Mouse (Mus musculus) ES-Bruce4 (cell line): ENCODE results near the gene Tsc22d1. TPM values are rescaled to one million over a fixed set of nuclear protein-coding genes. Genes with fewer than 3 reads are reported as not detected.

Experiments
- H3K27ac ChIP-seq: 2 replicates; pipeline ENCODE4 v1.5.1; 2012; ENCODE audit warnings: low read length, inconsistent platforms; ENCODE audit not compliant: insufficient read depth
- H3K27me3 ChIP-seq: 2 replicates; pipeline ENCODE4 v1.6.1; 2012; ENCODE audit warnings: mild to moderate bottlenecking, low read length, inconsistent platforms; ENCODE audit not compliant: control insufficient read depth, poor library complexity, insufficient read depth, severe bottlenecking
- H3K36me3 ChIP-seq: 2 replicates; pipeline ENCODE4 v1.6.1; 2012; ENCODE audit warnings: inconsistent platforms, mild to moderate bottlenecking, low read length, moderate library complexity; ENCODE audit not compliant: control insufficient read depth, poor library complexity, insufficient read depth, severe bottlenecking
- H3K4me1 ChIP-seq: one replicate; pipeline ENCODE4 v1.8.1; 2011; ENCODE audit warnings: low read length; ENCODE audit not compliant: control insufficient read depth, insufficient read depth
- H3K4me3 ChIP-seq: 2 replicates; pipeline ENCODE4 v1.5.1; 2011; ENCODE audit warnings: low read depth, mild to moderate bottlenecking, low read length
- H3K9ac ChIP-seq: 2 replicates; pipeline ENCODE4 v1.6.1; 2012; ENCODE audit warnings: low read depth, mild to moderate bottlenecking, inconsistent platforms; ENCODE audit not compliant: poor library complexity, severe bottlenecking
- H3K9me3 ChIP-seq: replicated peaks from 2 replicates; pipeline ENCODE4 v1.6.1; 2012; ENCODE audit warnings: mild to moderate bottlenecking, low read length, inconsistent platforms; ENCODE audit not compliant: control insufficient read depth, poor library complexity, insufficient read depth, severe bottlenecking
- CTCF ChIP-seq: IDR thresholded peaks from one replicate; pipeline ENCODE4 v1.8.1; 2011; ENCODE audit warnings: low read depth, low read length
- EP300 ChIP-seq: IDR thresholded peaks from 2 replicates; pipeline ENCODE4 v1.6.1; 2011; ENCODE audit warnings: low read depth, low read length; ENCODE audit not compliant: insufficient read depth
- POLR2A ChIP-seq: IDR thresholded peaks from one replicate; pipeline ENCODE4 v1.8.1; 2011; ENCODE audit warnings: low read length; ENCODE audit not compliant: insufficient read depth
- polyA plus RNA-seq: library from polyadenylated mRNA; stranded (reverse); fragments of >200 nt; gene quantifications from 2 replicates; pipeline ENCODE4 v1.2.4, GENCODE M21; 2011; ENCODE audit warnings: low read depth; ENCODE audit not compliant: missing spikeins, insufficient read depth, insufficient read length

The Tsc22d1 gene
- polyA plus RNA-seq = 258 and 261 TPM in 2 replicates

DNA sequence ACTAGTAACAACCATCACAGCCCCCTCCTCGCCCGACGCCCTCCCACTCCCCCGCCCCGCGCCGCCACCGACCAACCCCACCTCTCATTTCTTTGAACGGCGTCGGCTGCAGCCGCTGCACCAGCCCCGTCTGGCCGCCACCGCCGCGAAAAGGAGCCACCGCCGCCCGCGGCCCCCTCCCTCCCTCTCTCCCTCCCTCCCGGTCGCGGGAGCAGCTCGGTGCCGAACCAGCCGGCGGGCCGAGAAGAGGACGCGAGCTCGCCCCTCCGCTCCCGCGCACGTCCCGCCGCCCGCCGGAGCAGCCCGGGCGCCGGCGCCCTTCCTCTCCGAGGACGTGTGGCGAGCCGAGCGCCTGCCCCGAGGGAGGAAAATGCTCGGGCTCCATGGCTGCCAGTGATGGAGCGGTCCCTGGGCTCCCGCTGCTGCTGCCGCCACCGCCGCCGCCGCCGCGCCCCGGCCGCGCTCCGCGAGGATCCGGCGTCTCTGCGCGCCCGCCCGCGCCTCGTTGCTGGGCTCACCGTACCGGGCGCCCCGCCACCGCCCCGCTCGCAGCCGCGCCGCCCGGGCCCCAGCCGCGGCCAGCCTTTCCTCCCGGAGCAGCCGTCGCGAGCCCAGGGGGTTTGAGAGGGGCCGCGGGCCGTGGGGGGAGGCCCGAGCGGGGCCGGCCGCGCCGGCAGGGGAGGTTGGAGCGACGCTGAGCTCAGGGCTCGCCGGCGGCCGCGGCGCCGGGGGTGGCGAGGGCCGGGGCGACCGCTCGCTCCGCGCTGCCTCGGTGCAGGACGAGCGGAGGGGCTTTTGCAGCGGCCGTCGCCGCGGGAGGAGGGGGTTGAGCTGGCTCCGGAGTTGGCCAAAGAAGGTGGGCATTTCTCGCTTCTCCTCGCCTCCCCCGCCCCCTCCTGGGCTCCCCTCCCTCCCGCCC, at the start of gene Tsc22d1:
Gene Tsc22d1 (plus strand): TSS at position 100 of the 919 bp plus-strand sequence.
- Histone ChIP-seq H3K4me3 (peak within 1 kb of the TSS; percentile 58), H3K27me3 (no peaks in the 10 kb centered on the region), H3K27ac (peak within 1 kb of the TSS; percentile 77), H3K9me3 (no peaks in the 10 kb centered on the region), H3K9ac (peak within 1 kb of the TSS; percentile 100), H3K36me3 (peaks cover 15% of the 10 kb centered on the region), H3K4me1 (peaks cover 2% of the 10 kb centered on the region)
- TF ChIP-seq CTCF (no peak), POLR2A (no peak), EP300 (no peak)

DNA sequence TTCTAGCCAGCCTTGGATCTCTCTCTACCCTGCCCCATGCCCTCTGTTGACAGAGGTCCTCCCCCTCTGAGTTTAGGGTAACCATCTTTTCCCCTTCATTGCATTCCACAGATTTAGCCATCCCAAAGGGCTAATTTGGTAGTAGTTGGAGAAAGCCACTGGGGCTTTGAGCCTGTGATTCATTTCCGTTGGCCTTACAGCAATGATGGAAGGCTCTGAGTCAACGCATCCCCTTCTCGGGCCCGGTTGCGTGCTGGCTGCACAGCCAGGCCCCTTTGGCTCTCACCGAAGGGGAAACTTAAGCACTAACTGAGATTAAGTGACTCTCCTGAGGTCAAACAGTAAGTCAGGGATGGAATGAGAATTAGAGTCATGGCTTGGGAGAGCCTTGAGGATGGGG, 41.1 kb upstream of the Tsc22d1 start:
- Histone ChIP-seq H3K4me3 (no peak overlapping the region), H3K27ac (no peak overlapping the region), H3K4me1 (no peaks in the 10 kb centered on the region), H3K9me3 (no peaks in the 10 kb centered on the region), H3K9ac (no peak overlapping the region), H3K27me3 (no peaks in the 10 kb centered on the region), H3K36me3 (no peaks in the 10 kb centered on the region)
- no peak for TF ChIP-seq CTCF
- no peak for TF ChIP-seq POLR2A
- no peak for TF ChIP-seq EP300

DNA sequence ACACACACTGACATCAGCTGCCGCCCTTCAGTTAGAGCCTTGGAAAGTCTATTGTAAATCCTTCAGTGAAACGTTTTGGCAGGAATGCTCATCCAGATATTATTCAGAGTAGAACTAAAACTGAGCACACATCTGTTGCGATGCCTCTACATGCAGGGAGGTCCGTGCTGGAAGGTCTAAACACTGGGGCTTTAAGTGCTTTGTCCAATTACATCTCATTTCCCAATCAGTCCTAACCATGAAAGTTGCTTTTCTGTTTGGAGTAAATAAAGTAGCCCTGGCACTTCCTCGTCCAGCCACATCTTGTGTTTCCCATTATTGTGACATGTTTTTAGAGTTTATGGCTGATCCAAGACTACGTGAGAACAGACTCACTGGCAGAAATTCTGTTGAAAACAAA, 40.2 kb upstream of the Tsc22d1 start:
- H3K9me3 ChIP-seq = no peaks in the 10 kb centered on the region
- no peaks in the 10 kb centered on the region for H3K36me3 ChIP-seq
- H3K9ac ChIP-seq = no peak overlapping the region
- no peaks in the 10 kb centered on the region for H3K4me1 ChIP-seq
- no peak overlapping the region for H3K27ac ChIP-seq
- no peak overlapping the region for H3K4me3 ChIP-seq
- TF ChIP-seq POLR2A (no peak), EP300 (no peak), CTCF (no peak)
- no peaks in the 10 kb centered on the region for H3K27me3 ChIP-seq

DNA sequence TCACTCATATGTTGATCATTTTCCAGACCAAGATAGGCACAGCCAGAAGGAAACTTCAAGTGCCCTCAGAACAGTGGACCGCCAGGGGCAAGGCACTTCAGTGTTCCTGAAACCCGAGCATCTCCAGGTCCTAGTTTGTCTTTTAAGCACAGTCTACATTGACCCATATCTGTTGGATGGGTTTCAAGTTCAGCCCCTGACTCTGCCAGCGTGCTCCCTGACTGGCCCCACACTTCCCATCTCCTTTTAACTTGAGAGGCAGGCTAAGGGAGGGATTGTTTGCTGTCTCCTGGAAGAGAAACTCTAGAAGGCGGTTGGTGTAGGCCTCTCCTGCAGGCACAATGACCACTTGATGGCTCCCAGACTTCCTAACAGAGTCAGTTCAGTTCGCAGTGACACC, 38.2 kb upstream of the Tsc22d1 start:
- no peak overlapping the region for H3K27ac ChIP-seq
- H3K36me3 ChIP-seq = no peaks in the 10 kb centered on the region
- H3K4me3 ChIP-seq = no peak overlapping the region
- no peaks in the 10 kb centered on the region for H3K27me3 ChIP-seq
- H3K9me3 ChIP-seq = no peaks in the 10 kb centered on the region
- no peak overlapping the region for H3K9ac ChIP-seq
- no peak for TF ChIP-seq EP300
- TF ChIP-seq POLR2A = no peak
- no peaks in the 10 kb centered on the region for H3K4me1 ChIP-seq

DNA sequence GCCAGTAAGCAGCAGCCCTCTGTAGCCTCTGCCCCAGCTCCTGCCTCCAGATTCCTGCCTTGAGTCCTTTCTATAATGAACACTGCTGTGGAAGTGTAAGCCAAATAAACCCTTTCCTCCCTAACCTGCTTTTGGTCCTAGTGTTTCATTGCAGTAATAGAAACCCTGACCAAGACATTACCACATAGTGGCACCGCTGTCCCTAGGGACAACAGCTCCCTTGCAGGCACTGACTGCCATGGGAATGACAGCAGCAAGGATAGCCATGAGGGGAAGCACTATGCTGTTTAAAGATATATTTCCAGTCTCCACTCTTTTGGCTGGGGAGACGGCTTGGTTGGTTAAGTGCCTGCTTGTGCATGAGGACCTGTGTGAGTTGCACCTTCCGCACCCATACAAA, 35.4 kb upstream of the Tsc22d1 start:
- no peaks in the 10 kb centered on the region for H3K27me3 ChIP-seq
- no peaks in the 10 kb centered on the region for H3K9me3 ChIP-seq
- no peak for TF ChIP-seq EP300
- TF ChIP-seq CTCF = no peak
- no peak for TF ChIP-seq POLR2A
- no peaks in the 10 kb centered on the region for H3K36me3 ChIP-seq
- no peaks in the 10 kb centered on the region for H3K4me1 ChIP-seq
- no peak overlapping the region for H3K27ac ChIP-seq
- H3K9ac ChIP-seq = no peak overlapping the region
- H3K4me3 ChIP-seq = no peak overlapping the region

DNA sequence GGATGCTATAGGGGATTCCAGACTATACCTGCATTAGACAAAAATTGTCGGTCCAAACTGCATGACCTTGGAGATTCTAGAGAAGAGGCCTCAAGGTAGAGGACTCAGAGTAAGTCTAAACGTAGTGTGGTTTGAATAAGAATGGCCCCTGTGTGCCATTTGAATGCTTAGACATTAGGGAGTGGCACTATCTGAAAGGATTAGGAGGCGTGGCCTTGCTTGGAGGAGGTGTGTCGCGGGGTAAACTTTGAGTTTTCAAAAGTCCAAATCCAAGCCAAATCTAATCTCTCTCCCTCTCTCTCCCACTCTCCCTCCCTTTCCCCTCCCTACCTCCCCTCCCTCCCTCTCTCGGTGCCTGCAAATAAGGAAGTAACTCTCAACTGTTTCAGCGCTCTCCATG, 26.7 kb upstream of the Tsc22d1 start:
- H3K9ac ChIP-seq = no peak overlapping the region
- no peak for TF ChIP-seq CTCF
- TF ChIP-seq EP300 = peak; percentile 89
- no peak overlapping the region for H3K4me3 ChIP-seq
- H3K36me3 ChIP-seq = no peaks in the 10 kb centered on the region
- peak overlapping the region; percentile 89 for H3K27ac ChIP-seq
- peaks cover 7% of the 10 kb centered on the region for H3K4me1 ChIP-seq
- no peaks in the 10 kb centered on the region for H3K27me3 ChIP-seq
- peaks cover 14% of the 10 kb centered on the region for H3K9me3 ChIP-seq
